Mouse (Mus musculus) limb, embryonic 10.5 days (tissue): ENCODE results near the gene Galnt10. TPM values are rescaled to one million over a fixed set of nuclear protein-coding genes. Genes with fewer than 3 reads are reported as not detected.
A peak's percentile ranks its signal among the peaks of the same experiment; 100 is the strongest.

Source experiments
- DNase-seq: peaks from one replicate; pipeline ENCODE4 v3.0.0-alpha.2; 2017; ENCODE audit warnings: low spot score
- H3K27ac ChIP-seq: fragments of 300-500 bp; sonication (generic); 2 replicates; pipeline ENCODE4 v1.5.1; 2016; ENCODE audit warnings: mild to moderate bottlenecking
- H3K27me3 ChIP-seq: fragments of 300-500 bp; sonication (generic); 2 replicates; pipeline ENCODE4 v1.6.1; 2016; ENCODE audit warnings: low read depth, mild to moderate bottlenecking; ENCODE audit not compliant: poor library complexity, severe bottlenecking
- H3K36me3 ChIP-seq: fragments of 300-500 bp; sonication (generic); 2 replicates; pipeline ENCODE4 v1.6.1; 2016; ENCODE audit warnings: mild to moderate bottlenecking, moderate library complexity
- H3K4me1 ChIP-seq: fragments of 300-500 bp; sonication (generic); 2 replicates; pipeline ENCODE4 v1.6.1; 2016
- H3K4me3 ChIP-seq: fragments of 300-500 bp; sonication (generic); 2 replicates; pipeline ENCODE4 v1.5.1; 2016; ENCODE audit warnings: mild to moderate bottlenecking, moderate library complexity
- H3K9me3 ChIP-seq: fragments of 300-500 bp; sonication (generic); replicated peaks from 2 replicates; pipeline ENCODE4 v1.6.1; 2016; ENCODE audit warnings: mild to moderate bottlenecking
- WGBS: fragments of 180-500 bp; shearing (Covaris S2); methylation state at CpG from one replicate; pipeline ENCODE4 v1.1.7; 2016; 5-methylcytosine and 5-hydroxymethylcytosine counted together
- polyA plus RNA-seq: library from polyadenylated mRNA; unstranded; fragments of >200 nt; fragmentation: Nextera tagmentation; extraction: Ambion mirVana; gene quantifications from 2 replicates; pipeline ENCODE4 v1.2.1, GENCODE M21; 2016

Galnt10 gene
- polyA plus RNA-seq, 1 experiment from 2014 or later = 22.3 TPM

- H3K4me1 ChIP-seq = peaks cover 65% of the 10 kb centered on the region
- H3K9me3 ChIP-seq = no peaks in the 10 kb centered on the region
Observed at GRCm38 (mm10) chr11:57646416-57646815, 1.2 kb downstream of the Galnt10 start.

GRCm38 (mm10) chr11:57646940-57647339 lies 1.7 kb downstream of the Galnt10 start:
- Histone ChIP-seq H3K4me1 (peaks cover 70% of the 10 kb centered on the region), H3K4me3 (peak overlapping the region; percentile 77; the same call in 1 of the 2 replicates), H3K27ac (no peak overlapping the region), H3K27me3 (peaks cover 9% of the 10 kb centered on the region; the same call in 1 of the 2 replicates), H3K36me3 (peaks cover 3% of the 10 kb centered on the region; the same call in 1 of the 2 replicates), H3K9me3 (no peaks in the 10 kb centered on the region)
- DNase-seq = no peak
- 82% methylated on average over 8 of the region's 8 CpGs for WGBS

More at GRCm38 (mm10) chr11:57646416-57646815, 1.2 kb downstream of the Galnt10 start:
- peaks cover 9% of the 10 kb centered on the region; the same call in 1 of the 2 replicates for H3K27me3 ChIP-seq
- peak overlapping the region; percentile 77 for H3K4me3 ChIP-seq
- peaks cover 3% of the 10 kb centered on the region; the same call in 1 of the 2 replicates for H3K36me3 ChIP-seq
- no peak overlapping the region for H3K27ac ChIP-seq
- no peak for DNase-seq
- 28% methylated on average over 1 of the region's 1 CpGs for WGBS

GRCm38 (mm10) chr11:57647446-57647845 lies 2.2 kb downstream of the Galnt10 start:
- H3K27ac ChIP-seq = no peak overlapping the region

GRCm38 (mm10) chr11:57648196-57648800 lies 3.1 kb downstream of the Galnt10 start:
- WGBS = 92% methylated on average over 11 of the region's 11 CpGs
- peaks cover 9% of the 10 kb centered on the region; the same call in 1 of the 2 replicates for H3K27me3 ChIP-seq
- peaks cover 83% of the 10 kb centered on the region for H3K4me1 ChIP-seq
- H3K9me3 ChIP-seq = no peaks in the 10 kb centered on the region
- H3K36me3 ChIP-seq = peaks cover 3% of the 10 kb centered on the region; the same call in 1 of the 2 replicates
- DNase-seq = no peak
- no peak overlapping the region for H3K4me3 ChIP-seq
- H3K27ac ChIP-seq = no peak overlapping the region

More at GRCm38 (mm10) chr11:57647446-57647845, 2.2 kb downstream of the Galnt10 start:
- 76% methylated on average over 5 of the region's 5 CpGs for WGBS
- H3K9me3 ChIP-seq = no peaks in the 10 kb centered on the region
- DNase-seq = no peak
- peaks cover 3% of the 10 kb centered on the region; the same call in 1 of the 2 replicates for H3K36me3 ChIP-seq
- H3K4me3 ChIP-seq = 0 out of 2 replicates have a peak overlapping the region, but pooled peaks have one; percentile 77
- H3K4me1 ChIP-seq = peaks cover 75% of the 10 kb centered on the region
- peaks cover 9% of the 10 kb centered on the region; the same call in 1 of the 2 replicates for H3K27me3 ChIP-seq

GRCm38 (mm10) chr11:57649269-57649668 lies 4.0 kb downstream of the Galnt10 start:
- Histone ChIP-seq H3K4me3 (no peak overlapping the region), H3K36me3 (peaks cover 3% of the 10 kb centered on the region; the same call in 1 of the 2 replicates), H3K9me3 (no peaks in the 10 kb centered on the region), H3K27me3 (peaks cover 9% of the 10 kb centered on the region; the same call in 1 of the 2 replicates), H3K27ac (no peak overlapping the region), H3K4me1 (peaks cover 85% of the 10 kb centered on the region)
- 53% methylated on average over 4 of the region's 4 CpGs for WGBS
- DNase-seq = no peak

GRCm38 (mm10) chr11:57649671-57650070 lies 4.4 kb downstream of the Galnt10 start:
- H3K9me3 ChIP-seq = no peaks in the 10 kb centered on the region
- H3K4me3 ChIP-seq = no peak overlapping the region
- DNase-seq = no peak
- H3K27me3 ChIP-seq = peaks cover 9% of the 10 kb centered on the region; the same call in 1 of the 2 replicates
- peaks cover 3% of the 10 kb centered on the region; the same call in 1 of the 2 replicates for H3K36me3 ChIP-seq
- 69% methylated on average over 10 of the region's 10 CpGs for WGBS
- H3K27ac ChIP-seq = no peak overlapping the region
- H3K4me1 ChIP-seq = peaks cover 85% of the 10 kb centered on the region

- H3K27ac ChIP-seq = peak overlapping the region; percentile 20; the same call in 1 of the 2 replicates
- no peak overlapping the region for H3K4me3 ChIP-seq
- H3K36me3 ChIP-seq = peaks cover 3% of the 10 kb centered on the region; the same call in 1 of the 2 replicates
- 84% methylated on average over 2 of the region's 2 CpGs for WGBS
- peaks cover 9% of the 10 kb centered on the region; the same call in 1 of the 2 replicates for H3K27me3 ChIP-seq
- peaks cover 91% of the 10 kb centered on the region for H3K4me1 ChIP-seq
- DNase-seq = no peak
- no peaks in the 10 kb centered on the region for H3K9me3 ChIP-seq
Observed at GRCm38 (mm10) chr11:57650867-57651266, 5.6 kb downstream of the Galnt10 start.

- no peak overlapping the region for H3K4me3 ChIP-seq
- peaks cover 3% of the 10 kb centered on the region; the same call in 1 of the 2 replicates for H3K36me3 ChIP-seq
- no peak for DNase-seq
- WGBS = 63% methylated on average over 15 of the region's 15 CpGs
- peaks cover 9% of the 10 kb centered on the region; the same call in 1 of the 2 replicates for H3K27me3 ChIP-seq
- H3K4me1 ChIP-seq = peaks cover 91% of the 10 kb centered on the region
- peak overlapping the region; percentile 20; the same call in 1 of the 2 replicates for H3K27ac ChIP-seq
- H3K9me3 ChIP-seq = no peaks in the 10 kb centered on the region
Observed at GRCm38 (mm10) chr11:57651281-57651810, 6.1 kb downstream of the Galnt10 start.

GRCm38 (mm10) chr11:57652206-57652922 lies 7.1 kb downstream of the Galnt10 start:
- H3K9me3 ChIP-seq = no peaks in the 10 kb centered on the region
- peaks cover 9% of the 10 kb centered on the region; the same call in 1 of the 2 replicates for H3K27me3 ChIP-seq
- WGBS = 80% methylated on average over 23 of the region's 23 CpGs
- no peak overlapping the region for H3K4me3 ChIP-seq
- peak overlapping the region; percentile 14; the same call in 1 of the 2 replicates for H3K27ac ChIP-seq
- no peak for DNase-seq
- peaks cover 3% of the 10 kb centered on the region; the same call in 1 of the 2 replicates for H3K36me3 ChIP-seq
- peaks cover 91% of the 10 kb centered on the region for H3K4me1 ChIP-seq

- Histone ChIP-seq H3K36me3 (peaks cover 3% of the 10 kb centered on the region; the same call in 1 of the 2 replicates), H3K27ac (peak overlapping the region; percentile 14; the same call in 1 of the 2 replicates), H3K4me1 (peaks cover 89% of the 10 kb centered on the region), H3K27me3 (peaks cover 7% of the 10 kb centered on the region; the same call in 1 of the 2 replicates), H3K9me3 (no peaks in the 10 kb centered on the region), H3K4me3 (no peak overlapping the region)
- WGBS = 88% methylated on average over 14 of the region's 14 CpGs
- no peak for DNase-seq
Observed at GRCm38 (mm10) chr11:57652923-57653660, 7.8 kb downstream of the Galnt10 start.

- 87% methylated on average over 5 of the region's 5 CpGs for WGBS
- Histone ChIP-seq H3K4me1 (peaks cover 85% of the 10 kb centered on the region), H3K36me3 (no peaks in the 10 kb centered on the region), H3K27ac (peak overlapping the region; percentile 14; the same call in 1 of the 2 replicates), H3K4me3 (no peak overlapping the region), H3K27me3 (peaks cover under 1% of the 10 kb centered on the region; the same call in 1 of the 2 replicates), H3K9me3 (no peaks in the 10 kb centered on the region)
- DNase-seq = no peak
Observed at GRCm38 (mm10) chr11:57653796-57654195, 8.6 kb downstream of the Galnt10 start.

GRCm38 (mm10) chr11:57654386-57654785 lies 9.1 kb downstream of the Galnt10 start:
- peaks cover 80% of the 10 kb centered on the region for H3K4me1 ChIP-seq
- no peak for DNase-seq
- no peak overlapping the region for H3K27ac ChIP-seq
- no peaks in the 10 kb centered on the region for H3K9me3 ChIP-seq
- H3K27me3 ChIP-seq = no peaks in the 10 kb centered on the region
- H3K4me3 ChIP-seq = no peak overlapping the region
- WGBS = 67% methylated on average over 4 of the region's 4 CpGs
- no peaks in the 10 kb centered on the region for H3K36me3 ChIP-seq
